Mouse (Mus musculus) myocyte (in vitro differentiated cells): ENCODE data around the gene Aasdh. TPM values are rescaled to one million over a fixed set of nuclear protein-coding genes. Genes with fewer than 3 reads are reported as not detected.
"Not testable (repeated sequence)": the region's sequence is repeated elsewhere in the genome, so short reads cannot be mapped to it uniquely, and the experiment has no call there.

Experiments
- H3K27me3 ChIP-seq: one replicate; pipeline ENCODE4 v1.6.1; 2011; ENCODE audit not compliant: control insufficient read depth, insufficient read depth, insufficient read length
- H3K36me3 ChIP-seq: one replicate; pipeline ENCODE4 v1.6.1; 2011; ENCODE audit not compliant: control insufficient read depth, insufficient read depth
- H3K4me2 ChIP-seq: one replicate; pipeline ENCODE4 v1.6.1; 2011; ENCODE audit warnings: low read depth, control low read depth
- H3K4me3 ChIP-seq: one replicate; pipeline ENCODE4 v1.5.1; 2011; ENCODE audit warnings: mild to moderate bottlenecking, control low read depth, moderate library complexity
- H3K79me2 ChIP-seq: one replicate; pipeline ENCODE4 v1.6.1; 2011; ENCODE audit not compliant: control insufficient read depth, insufficient read depth
- H3ac ChIP-seq: one replicate; pipeline ENCODE4 v1.6.1; 2011; ENCODE audit not compliant: control insufficient read depth, insufficient read length
- CEBPB ChIP-seq: IDR thresholded peaks from 2 replicates; pipeline ENCODE4 v1.6.1; 2011; ENCODE audit warnings: mild to moderate bottlenecking, moderate library complexity; ENCODE audit not compliant: poor library complexity, insufficient read depth, severe bottlenecking
- E2F4 ChIP-seq: IDR thresholded peaks from one replicate; pipeline ENCODE4 v1.6.1; 2011; ENCODE audit warnings: mild to moderate bottlenecking, control low read depth, moderate library complexity; ENCODE audit not compliant: insufficient read depth
- MAX ChIP-seq: IDR thresholded peaks from one replicate; pipeline ENCODE4 v1.6.1; 2011; ENCODE audit warnings: low read depth, mild to moderate bottlenecking, control low read depth
- MYOD1 ChIP-seq, 3 experiments: IDR thresholded peaks; one replicate each; pipeline ENCODE4 v1.6.1; 2011; ENCODE audit warnings: control low read depth in 2 of 3, low read depth in 2 of 3, mild to moderate bottlenecking in 2 of 3, moderate library complexity in 1 of 3; ENCODE audit not compliant: insufficient read length in 2 of 3, control insufficient read depth in 1 of 3
- MYOG ChIP-seq, 3 experiments: IDR thresholded peaks; one replicate each; pipeline ENCODE4 v1.6.1; 2011; ENCODE audit warnings: control low read depth in 2 of 3, low read depth in 2 of 3, mild to moderate bottlenecking in 2 of 3; ENCODE audit not compliant: insufficient read length in 2 of 3, control insufficient read depth in 1 of 3, insufficient read depth in 1 of 3
- POLR2A ChIP-seq: IDR thresholded peaks from one replicate; pipeline ENCODE4 v1.6.1; 2011; ENCODE audit warnings: low read depth, mild to moderate bottlenecking, control low read depth, moderate library complexity; ENCODE audit not compliant: insufficient read length
- POLR2AphosphoS2 ChIP-seq: IDR thresholded peaks from one replicate; pipeline ENCODE4 v1.6.1; 2011; ENCODE audit warnings: low read depth, control low read depth; ENCODE audit not compliant: insufficient read length
- REST ChIP-seq: IDR thresholded peaks from one replicate; pipeline ENCODE4 v1.6.1; 2011; ENCODE audit warnings: mild to moderate bottlenecking, control low read depth, moderate library complexity; ENCODE audit not compliant: insufficient read depth, insufficient read length
- SRF ChIP-seq: IDR thresholded peaks from one replicate; pipeline ENCODE4 v1.6.1; 2011; ENCODE audit warnings: low read depth; ENCODE audit not compliant: control insufficient read depth, insufficient read length
- TCF12 ChIP-seq: IDR thresholded peaks from one replicate; pipeline ENCODE4 v1.6.1; 2011; ENCODE audit warnings: mild to moderate bottlenecking, control low read depth; ENCODE audit not compliant: poor library complexity, insufficient read depth, severe bottlenecking
- TCF3 ChIP-seq: IDR thresholded peaks from one replicate; pipeline ENCODE4 v1.6.1; 2011; ENCODE audit warnings: low read depth, control low read depth; ENCODE audit not compliant: insufficient read length
- USF1 ChIP-seq: IDR thresholded peaks from one replicate; pipeline ENCODE4 v1.6.1; 2011; ENCODE audit warnings: low read depth, mild to moderate bottlenecking, control low read depth, moderate library complexity
- polyA plus RNA-seq: library from polyadenylated mRNA; unstranded; fragments of >200 nt; fragmentation: generic; extraction: Trizol; gene quantifications from one replicate; pipeline ENCODE4 v1.2.1, GENCODE M21; 2012; ENCODE audit warnings: missing spikeins

Gene Aasdh
- polyA plus RNA-seq, 1 experiment, result 6.1 TPM

GRCm38 (mm10) chr5:76929180-76929877 lies 24.0 kb upstream of the Aasdh start:
- Histone ChIP-seq H3K4me3 (no peak overlapping the region), H3ac (no peak overlapping the region), H3K27me3 (no peaks in the 10 kb centered on the region), H3K4me2 (peak overlapping the region; percentile 32), H3K79me2 (peaks cover 17% of the 10 kb centered on the region), H3K36me3 (no peaks in the 10 kb centered on the region)
- TF ChIP-seq MYOG (IDR thresholded peaks at IDR 0.05; ENCODE audit: control insufficient read depth in 1 of 3, insufficient read depth in 1 of 3, insufficient read length in 2 of 3, low read depth in 2 of 3), result peak in 1 of 3 experiments; percentile 41
- TF ChIP-seq TCF3, result no peak
- no peak for TF ChIP-seq CEBPB
- peak in 1 of 3 experiments; percentile 27 for TF ChIP-seq MYOD1 (IDR thresholded peaks at IDR 0.05; ENCODE audit: control insufficient read depth in 1 of 3, insufficient read length in 2 of 3, low read depth in 2 of 3)
- no peak for TF ChIP-seq USF1
- TF ChIP-seq MAX, result no peak
- no peak for TF ChIP-seq TCF12

DNA sequence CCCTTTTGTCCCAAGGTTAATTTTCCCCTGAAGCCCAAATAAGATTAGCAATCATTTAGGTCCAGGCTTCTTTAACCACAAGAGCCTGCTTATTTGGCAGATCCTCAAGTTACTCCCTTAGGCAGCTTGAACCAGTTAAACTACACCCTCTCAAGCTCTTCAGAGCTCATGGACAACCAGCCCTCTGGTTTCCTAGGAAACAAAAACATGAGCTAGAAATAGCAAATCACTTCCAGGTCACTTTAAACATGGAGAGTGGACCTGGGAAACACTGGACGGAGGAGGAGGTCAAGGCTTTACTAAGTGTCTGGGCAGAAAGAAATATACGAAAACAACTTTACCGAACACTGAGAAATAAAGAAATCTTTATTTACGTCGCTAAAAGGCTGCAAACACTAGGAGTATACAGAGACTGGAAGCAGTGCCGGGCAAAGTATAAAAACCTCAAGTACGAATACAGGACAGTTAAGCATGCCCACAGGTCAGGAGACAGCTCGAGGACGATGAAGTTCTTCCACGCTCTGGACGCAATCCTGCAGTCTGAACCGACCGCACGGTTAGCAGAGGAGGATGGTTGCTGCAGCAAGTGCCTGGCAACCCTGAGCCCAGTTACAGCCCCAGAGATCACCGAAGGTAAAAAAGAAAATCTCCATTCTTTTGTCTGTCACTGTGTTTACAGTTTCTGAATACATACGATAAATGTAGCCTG lies 23.0 kb upstream of the Aasdh start:
- H3ac ChIP-seq, result no peak overlapping the region
- TF ChIP-seq E2F4 (no peak), SRF (no peak), TCF3 (no peak), POLR2AphosphoS2 (no peak), MYOD1 (IDR thresholded peaks at IDR 0.05; ENCODE audit: control insufficient read depth in 1 of 3, insufficient read length in 2 of 3, low read depth in 2 of 3) (no peak), MYOG (IDR thresholded peaks at IDR 0.05; ENCODE audit: control insufficient read depth in 1 of 3, insufficient read depth in 1 of 3, insufficient read length in 2 of 3, low read depth in 2 of 3) (no peak), CEBPB (no peak), REST (no peak), TCF12 (no peak)
- no peaks in the 10 kb centered on the region for H3K36me3 ChIP-seq
- peaks cover 17% of the 10 kb centered on the region for H3K79me2 ChIP-seq
- H3K27me3 ChIP-seq, result no peaks in the 10 kb centered on the region
- H3K4me2 ChIP-seq, result peak overlapping the region; percentile 26
- no peak overlapping the region for H3K4me3 ChIP-seq

- H3K36me3 ChIP-seq, result peaks cover 23% of the 10 kb centered on the region
Observed at GRCm38 (mm10) chr5:76924296-76924695, 19.0 kb upstream of the Aasdh start.

GRCm38 (mm10) chr5:76923428-76923827 lies 18.1 kb upstream of the Aasdh start:
- Histone ChIP-seq H3K4me2 (peak overlapping the region; percentile 68), H3K4me3 (no peak overlapping the region)

More at GRCm38 (mm10) chr5:76924296-76924695, 19.0 kb upstream of the Aasdh start:
- Histone ChIP-seq H3K79me2 (peaks cover 17% of the 10 kb centered on the region), H3K27me3 (no peaks in the 10 kb centered on the region), H3ac (no peak overlapping the region), H3K4me3 (no peak overlapping the region), H3K4me2 (no peak overlapping the region)
- TF ChIP-seq MYOG (IDR thresholded peaks at IDR 0.05; ENCODE audit: control insufficient read depth in 1 of 3, insufficient read depth in 1 of 3, insufficient read length in 2 of 3, low read depth in 2 of 3), result no peak
- TF ChIP-seq E2F4, result no peak
- TF ChIP-seq MAX, result no peak

GRCm38 (mm10) chr5:76922833-76923232 lies 17.5 kb upstream of the Aasdh start:
- Histone ChIP-seq H3K4me2 (peak overlapping the region; percentile 68), H3K4me3 (no peak overlapping the region), H3K27me3 (no peaks in the 10 kb centered on the region), H3K36me3 (peaks cover 32% of the 10 kb centered on the region), H3K79me2 (peaks cover 17% of the 10 kb centered on the region), H3ac (no peak overlapping the region)
- TF ChIP-seq POLR2A (no peak), MYOD1 (IDR thresholded peaks at IDR 0.05; ENCODE audit: control insufficient read depth in 1 of 3, insufficient read length in 2 of 3, low read depth in 2 of 3) (peak in 1 of 3 experiments; percentile 58), MYOG (IDR thresholded peaks at IDR 0.05; ENCODE audit: control insufficient read depth in 1 of 3, insufficient read depth in 1 of 3, insufficient read length in 2 of 3, low read depth in 2 of 3) (peak in 1 of 3 experiments; percentile 50), USF1 (no peak)

More at GRCm38 (mm10) chr5:76923428-76923827, 18.1 kb upstream of the Aasdh start:
- no peak overlapping the region for H3ac ChIP-seq
- peaks cover 17% of the 10 kb centered on the region for H3K79me2 ChIP-seq
- no peaks in the 10 kb centered on the region for H3K27me3 ChIP-seq
- TF ChIP-seq TCF12, result no peak
- TF ChIP-seq POLR2A, result no peak
- no peak for TF ChIP-seq REST
- no peak for TF ChIP-seq USF1
- peaks cover 26% of the 10 kb centered on the region for H3K36me3 ChIP-seq

GRCm38 (mm10) chr5:76912522-76912921 lies 7.2 kb upstream of the Aasdh start:
- H3K79me2 ChIP-seq, H3ac ChIP-seq, H3K27me3 ChIP-seq, H3K4me3 ChIP-seq, H3K4me2 ChIP-seq, H3K36me3 ChIP-seq: not testable (repeated sequence)
